Mouse (Mus musculus) limb, embryonic 10.5 days (tissue): ENCODE data around the gene Rassf5. TPM values are rescaled to one million over a fixed set of nuclear protein-coding genes. Genes with fewer than 3 reads are reported as not detected.

ENCODE experiments used
- DNase-seq: peaks from one replicate; pipeline ENCODE4 v3.0.0-alpha.2; 2017; ENCODE audit warnings: low spot score
- H3K27ac ChIP-seq: fragments of 300-500 bp; sonication (generic); 2 replicates; pipeline ENCODE4 v1.5.1; 2016; ENCODE audit warnings: mild to moderate bottlenecking
- H3K27me3 ChIP-seq: fragments of 300-500 bp; sonication (generic); 2 replicates; pipeline ENCODE4 v1.6.1; 2016; ENCODE audit warnings: low read depth, mild to moderate bottlenecking; ENCODE audit not compliant: poor library complexity, severe bottlenecking
- H3K36me3 ChIP-seq: fragments of 300-500 bp; sonication (generic); 2 replicates; pipeline ENCODE4 v1.6.1; 2016; ENCODE audit warnings: mild to moderate bottlenecking, moderate library complexity
- H3K4me1 ChIP-seq: fragments of 300-500 bp; sonication (generic); 2 replicates; pipeline ENCODE4 v1.6.1; 2016
- H3K4me3 ChIP-seq: fragments of 300-500 bp; sonication (generic); 2 replicates; pipeline ENCODE4 v1.5.1; 2016; ENCODE audit warnings: mild to moderate bottlenecking, moderate library complexity
- H3K9me3 ChIP-seq: fragments of 300-500 bp; sonication (generic); replicated peaks from 2 replicates; pipeline ENCODE4 v1.6.1; 2016; ENCODE audit warnings: mild to moderate bottlenecking
- WGBS: fragments of 180-500 bp; shearing (Covaris S2); methylation state at CpG from one replicate; pipeline ENCODE4 v1.1.7; 2016; 5-methylcytosine and 5-hydroxymethylcytosine counted together
- polyA plus RNA-seq: library from polyadenylated mRNA; unstranded; fragments of >200 nt; fragmentation: Nextera tagmentation; extraction: Ambion mirVana; gene quantifications from 2 replicates; pipeline ENCODE4 v1.2.1, GENCODE M21; 2016

Rassf5 gene
- polyA plus RNA-seq, 1 experiment from 2014 or later = 1.3 TPM

GRCm38 (mm10) chr1:131245926-131246325 lies 868 bp upstream of the Rassf5 start:
- Histone ChIP-seq H3K4me1 (peaks cover 25% of the 10 kb centered on the region), H3K9me3 (no peaks in the 10 kb centered on the region), H3K4me3 (peak overlapping the region; percentile 73), H3K36me3 (no peaks in the 10 kb centered on the region), H3K27ac (no peak overlapping the region), H3K27me3 (peaks cover 88% of the 10 kb centered on the region)
- WGBS = 6% methylated on average over 9 of the region's 9 CpGs
- peak; percentile 60 for DNase-seq

- WGBS = under 1% methylated on average over 57 of the region's 57 CpGs
- Histone ChIP-seq H3K9me3 (no peaks in the 10 kb centered on the region), H3K27ac (peak overlapping the region; percentile 62), H3K27me3 (peaks cover 97% of the 10 kb centered on the region), H3K4me1 (peaks cover 36% of the 10 kb centered on the region), H3K4me3 (peak overlapping the region; percentile 73), H3K36me3 (no peaks in the 10 kb centered on the region)
- peak; percentile 52 for DNase-seq
Measured at GRCm38 (mm10) chr1:131244536-131245088, 446 bp downstream of the Rassf5 start.

- no peak for DNase-seq
- Histone ChIP-seq H3K27ac (no peak overlapping the region), H3K27me3 (peaks cover 97% of the 10 kb centered on the region), H3K36me3 (no peaks in the 10 kb centered on the region), H3K4me1 (peaks cover 39% of the 10 kb centered on the region), H3K4me3 (no peak overlapping the region), H3K9me3 (no peaks in the 10 kb centered on the region)
- whole genome bisulfite sequencing = 62% methylated on average over 6 of the region's 6 CpGs
Measured at GRCm38 (mm10) chr1:131242956-131243355, 2.1 kb downstream of the Rassf5 start.

- 58% methylated on average over 12 of the region's 12 CpGs for WGBS
- Histone ChIP-seq H3K27me3 (peaks cover 70% of the 10 kb centered on the region), H3K9me3 (no peaks in the 10 kb centered on the region), H3K27ac (no peak overlapping the region), H3K36me3 (no peaks in the 10 kb centered on the region), H3K4me1 (peaks cover 28% of the 10 kb centered on the region), H3K4me3 (no peak overlapping the region)
- no peak for DNase-seq
Measured at GRCm38 (mm10) chr1:131239576-131240193, 5.4 kb downstream of the Rassf5 start.

- Histone ChIP-seq H3K4me1 (peaks cover 24% of the 10 kb centered on the region), H3K27ac (no peak overlapping the region), H3K27me3 (peaks cover 63% of the 10 kb centered on the region), H3K9me3 (no peaks in the 10 kb centered on the region), H3K36me3 (no peaks in the 10 kb centered on the region), H3K4me3 (no peak overlapping the region)
- no peak for DNase-seq
- WGBS = 65% methylated on average over 8 of the region's 8 CpGs
Measured at GRCm38 (mm10) chr1:131238931-131239381, 6.1 kb downstream of the Rassf5 start.

GRCm38 (mm10) chr1:131236077-131236476 lies 9.0 kb downstream of the Rassf5 start:
- Histone ChIP-seq H3K4me3 (no peak overlapping the region), H3K4me1 (peaks cover 29% of the 10 kb centered on the region), H3K36me3 (no peaks in the 10 kb centered on the region), H3K9me3 (no peaks in the 10 kb centered on the region), H3K27me3 (peaks cover 40% of the 10 kb centered on the region), H3K27ac (no peak overlapping the region)
- 55% methylated on average over 7 of the region's 7 CpGs for whole genome bisulfite sequencing
- no peak for DNase-seq

- Histone ChIP-seq H3K27ac (no peak overlapping the region), H3K36me3 (no peaks in the 10 kb centered on the region), H3K4me1 (peaks cover 16% of the 10 kb centered on the region), H3K27me3 (peaks cover 15% of the 10 kb centered on the region; the same call in 1 of the 2 replicates), H3K9me3 (no peaks in the 10 kb centered on the region), H3K4me3 (no peak overlapping the region)
- no peak for DNase-seq
- WGBS = 57% methylated on average over 12 of the region's 12 CpGs
Measured at GRCm38 (mm10) chr1:131233527-131233926, 11.5 kb downstream of the Rassf5 start.

- peaks cover 9% of the 10 kb centered on the region for H3K4me1 ChIP-seq
- no peak overlapping the region for H3K27ac ChIP-seq
- DNase-seq = no peak
- peaks cover 6% of the 10 kb centered on the region; the same call in 1 of the 2 replicates for H3K27me3 ChIP-seq
- H3K9me3 ChIP-seq = no peaks in the 10 kb centered on the region
- H3K36me3 ChIP-seq = no peaks in the 10 kb centered on the region
- no peak overlapping the region for H3K4me3 ChIP-seq
- WGBS = 88% methylated on average over 5 of the region's 5 CpGs
Measured at GRCm38 (mm10) chr1:131228659-131229058, 16.4 kb downstream of the Rassf5 start.

GRCm38 (mm10) chr1:131228225-131228624 lies 16.8 kb downstream of the Rassf5 start:
- H3K4me1 ChIP-seq = peaks cover 7% of the 10 kb centered on the region
- no peak overlapping the region for H3K4me3 ChIP-seq
- no peaks in the 10 kb centered on the region for H3K9me3 ChIP-seq
- H3K36me3 ChIP-seq = no peaks in the 10 kb centered on the region
- no peak overlapping the region for H3K27ac ChIP-seq
- 0 out of 2 replicates have a peak, but pooled peaks cover 4% of the 10 kb centered on the region for H3K27me3 ChIP-seq
- WGBS = 59% methylated on average over 7 of the region's 7 CpGs
- no peak for DNase-seq

GRCm38 (mm10) chr1:131224848-131225471 lies 20.1 kb downstream of the Rassf5 start:
- H3K27me3 ChIP-seq = no peaks in the 10 kb centered on the region
- peaks cover 3% of the 10 kb centered on the region; the same call in 1 of the 2 replicates for H3K4me1 ChIP-seq
- no peaks in the 10 kb centered on the region for H3K36me3 ChIP-seq
- H3K4me3 ChIP-seq = no peak overlapping the region
- 76% methylated on average over 12 of the region's 12 CpGs for WGBS
- H3K9me3 ChIP-seq = no peaks in the 10 kb centered on the region
- no peak overlapping the region for H3K27ac ChIP-seq
- DNase-seq = no peak

- no peaks in the 10 kb centered on the region for H3K9me3 ChIP-seq
- H3K27me3 ChIP-seq = no peaks in the 10 kb centered on the region
- no peak overlapping the region for H3K27ac ChIP-seq
- no peak for DNase-seq
- H3K4me3 ChIP-seq = no peak overlapping the region
- WGBS = 93% methylated on average over 2 of the region's 2 CpGs
- peaks cover 3% of the 10 kb centered on the region; the same call in 1 of the 2 replicates for H3K4me1 ChIP-seq
- no peaks in the 10 kb centered on the region for H3K36me3 ChIP-seq
Measured at GRCm38 (mm10) chr1:131223345-131223744, 21.7 kb downstream of the Rassf5 start.

- H3K4me1 ChIP-seq = peaks cover 3% of the 10 kb centered on the region; the same call in 1 of the 2 replicates
- H3K27ac ChIP-seq = no peak overlapping the region
- no peak overlapping the region for H3K4me3 ChIP-seq
- 86% methylated on average over 13 of the region's 13 CpGs for WGBS
- no peaks in the 10 kb centered on the region for H3K36me3 ChIP-seq
- H3K27me3 ChIP-seq = no peaks in the 10 kb centered on the region
- no peaks in the 10 kb centered on the region for H3K9me3 ChIP-seq
- DNase-seq = no peak
Measured at GRCm38 (mm10) chr1:131221822-131222590, 23.1 kb downstream of the Rassf5 start.
